Mouse (Mus musculus): ENCODE measurements around the gene Tbc1d22a.

- TF ChIP-seq CTCF (IDR thresholded peaks at IDR 0.05; ENCODE audit: insufficient read depth, low read length) (no peak), POLR2A (IDR thresholded peaks at IDR 0.05; ENCODE audit: borderline replicate concordance, extremely low read depth, low read depth, low read length) (no peak)
Observed at GRCm38 (mm10) chr15:86496209-86496608, 281.9 kb downstream of the Tbc1d22a start.
